Mouse (Mus musculus) brain, embryonic 14.5 days (tissue): ENCODE results near the gene Cdh8.

ENCODE experiments used
- CTCF ChIP-seq: fragments of 200-500 bp; IDR thresholded peaks from 2 replicates; pipeline ENCODE4 v1.5.1; 2012; ENCODE audit warnings: inconsistent platforms, mild to moderate bottlenecking, moderate library complexity, borderline replicate concordance; ENCODE audit not compliant: insufficient read depth, insufficient read length; ENCODE audit errors: extremely low read depth
- POLR2A ChIP-seq: fragments of 200-500 bp; IDR thresholded peaks from 2 replicates; pipeline ENCODE4 v1.6.1; 2012; ENCODE audit warnings: mild to moderate bottlenecking, inconsistent platforms, borderline replicate concordance; ENCODE audit not compliant: poor library complexity, insufficient read depth, insufficient read length, severe bottlenecking; ENCODE audit errors: extremely low read depth

DNA sequence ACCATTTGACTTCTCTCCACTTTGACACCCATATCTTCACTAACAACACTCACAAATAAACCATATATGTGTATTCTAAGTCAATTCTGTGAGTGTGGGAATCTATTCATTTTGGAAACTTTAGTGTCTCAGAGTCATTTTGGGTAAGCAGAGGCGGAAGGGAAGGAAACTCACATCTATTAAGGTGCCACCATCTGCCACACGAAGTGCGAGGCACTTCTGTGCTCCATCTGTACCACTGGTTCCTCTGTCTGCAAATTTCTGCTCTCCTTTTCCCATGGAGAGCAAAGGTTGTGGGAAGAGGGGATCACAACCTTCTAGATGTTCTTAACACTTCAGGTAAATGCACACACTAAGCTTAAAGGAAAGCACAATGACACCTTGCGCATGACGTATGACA, 46.2 kb downstream of the Cdh8 start:
- TF ChIP-seq POLR2A (no peak), CTCF (no peak)
